In genomic region chr9:102911526-102911925, GRCm38 (mm10) we compare ENCODE assay signal across 16 mouse cellular contexts.
"Had no signal": no experiment of that assay in that cellular context is flagged by ENCODE, and none has a peak within 500 bp of the region (broad histone marks: within the 10 kb centered on the region; RNA-seq: fewer than 3 reads in every experiment).

No protein-coding gene starts in this region.

- H3K9me3 ChIP-seq: neural tube, embryonic 12.5 days; neural tube, embryonic 13.5 days; neural tube, embryonic 15.5 days; stomach, embryonic 15.5 days had no signal

- H3K4me1 ChIP-seq: neural tube, embryonic 12.5 days; neural tube, embryonic 13.5 days; neural tube, embryonic 15.5 days; stomach, embryonic 15.5 days had no signal

- H3K4me3 ChIP-seq: neural tube, embryonic 12.5 days; neural tube, embryonic 13.5 days; neural tube, embryonic 15.5 days; stomach, embryonic 15.5 days had no signal

- H3K27me3 ChIP-seq: neural tube, embryonic 12.5 days; neural tube, embryonic 13.5 days; neural tube, embryonic 15.5 days; stomach, embryonic 15.5 days had no signal

- H3K9ac ChIP-seq: neural tube, embryonic 12.5 days; neural tube, embryonic 13.5 days; neural tube, embryonic 15.5 days; stomach, embryonic 15.5 days had no signal

- DNase-seq: retina, postnatal 1 day; right cerebral cortex, adult 18-20 months; right cerebral cortex, postnatal 25 days; right cerebral cortex, postnatal 4 days; spleen, adult 18-20 months; thymus, adult 18-20 months; thymus, adult 2 months; thymus, postnatal 14 days; thymus, postnatal 25 days; thymus, postnatal 36 days; thymus, postnatal 4 days had no signal

- H3K27ac ChIP-seq: neural tube, embryonic 12.5 days; neural tube, embryonic 13.5 days; neural tube, embryonic 15.5 days; stomach, embryonic 15.5 days; stomach, postnatal 0 days had no signal

- H3K4me2 ChIP-seq: neural tube, embryonic 12.5 days; neural tube, embryonic 13.5 days; neural tube, embryonic 15.5 days; stomach, embryonic 15.5 days had no signal
